Comparison of ENCODE assay signal across 8 mouse cellular contexts in genomic region chr12:102302831-102303351, GRCm38 (mm10). TPM values are rescaled to one million over a fixed set of nuclear protein-coding genes. Genes with fewer than 3 reads are reported as not detected.
DNase-seq lines count a peak whose midpoint lies in the region; ATAC-seq lines count a peak whose summit lies in the region.

No protein-coding gene starts in this region.

- H3K36me3 ChIP-seq in heart, embryonic 16.5 days (ENCODE audit: control insufficient read depth, insufficient read depth) = no peaks in the 10 kb centered on the region
- no peaks in the 10 kb centered on the region for H3K36me3 ChIP-seq in stomach, embryonic 16.5 days (ENCODE audit: control insufficient read depth, insufficient read depth, low read length)

- peaks cover 58% of the 10 kb centered on the region for H3K4me1 ChIP-seq in heart, embryonic 16.5 days (ENCODE audit: control insufficient read depth, insufficient read depth, low read length)
- H3K4me1 ChIP-seq in stomach, embryonic 16.5 days (ENCODE audit: control insufficient read depth, insufficient read depth, low read length) = peaks cover 50% of the 10 kb centered on the region

- 73% methylated on average over 4 of the region's 4 CpGs for WGBS in heart, embryonic 16.5 days
- WGBS in stomach, embryonic 16.5 days = 54% methylated on average over 4 of the region's 4 CpGs

- no peaks in the 10 kb centered on the region for H3K27me3 ChIP-seq in heart, embryonic 16.5 days (ENCODE audit: control insufficient read depth, insufficient read depth, low read length)
- H3K27me3 ChIP-seq in stomach, embryonic 16.5 days (ENCODE audit: control insufficient read depth, insufficient read depth, low read length) = no peaks in the 10 kb centered on the region

- no peaks in the 10 kb centered on the region for H3K9me3 ChIP-seq in heart, embryonic 16.5 days (replicated peaks; ENCODE audit: control insufficient read depth, low read length)
- no peaks in the 10 kb centered on the region for H3K9me3 ChIP-seq in stomach, embryonic 16.5 days (replicated peaks; ENCODE audit: control insufficient read depth, low read length)

- no peak overlapping the region for H3K4me3 ChIP-seq in heart, embryonic 16.5 days (ENCODE audit: low read length)
- H3K4me3 ChIP-seq in stomach, embryonic 16.5 days (replicated peaks; ENCODE audit: low read length) = no peak overlapping the region

- H3K27ac ChIP-seq in heart, embryonic 16.5 days (ENCODE audit: low read length) = peak overlapping the region; percentile 49
- H3K27ac ChIP-seq in stomach, embryonic 16.5 days (ENCODE audit: low read length) = peak overlapping the region; percentile 70

- DNase-seq in right cerebral cortex, postnatal 14 days = peak; percentile 19
- DNase-seq in right cerebral cortex, postnatal 4 days = no peak
- peak; percentile 72 to 83 for DNase-seq in kidney, postnatal 4 days
- DNase-seq in right cerebral cortex, adult 18-20 months = no peak
- no peak for DNase-seq in adrenal gland, postnatal 36 days
- DNase-seq in urinary bladder, postnatal 10 days (ENCODE audit: low spot score) = no peak

- H3K4me2 ChIP-seq in heart, embryonic 16.5 days (ENCODE audit: low read depth, low read length) = no peak overlapping the region
- H3K4me2 ChIP-seq in stomach, embryonic 16.5 days (ENCODE audit: low read depth, low read length) = no peak overlapping the region

- ATAC-seq in heart, embryonic 16.5 days (replicated peaks; ENCODE audit: extremely low read depth, insufficient read depth, low FRiP score) = no peak
- peak; percentile 76 for ATAC-seq in stomach, embryonic 16.5 days (ENCODE audit: insufficient read depth, low FRiP score)

- no peak overlapping the region for H3K9ac ChIP-seq in heart, embryonic 16.5 days (ENCODE audit: low read length)
- H3K9ac ChIP-seq in stomach, embryonic 16.5 days (ENCODE audit: low read length) = no peak overlapping the region

RNA-seq across cellular contexts. Expression of gene Rin3, which starts 20.0 kb away (rescaled TPM):
- 9.5 and 9.7 TPM in 2 replicates for polyA plus RNA-seq in heart, embryonic 16.5 days (2015; fragmentation: Nextera tagmentation; extraction: Ambion mirVana)
- polyA plus RNA-seq in stomach, embryonic 16.5 days (2015; fragmentation: Nextera tagmentation; extraction: Ambion mirVana) = 8.5 and 9.3 TPM in 2 replicates
- 10 to 100 TPM in 1 of 2 experiments, 1 to 10 TPM in 1; 8.6 to 15.8 TPM for total RNA-seq in adrenal gland, postnatal 36 days (2021)

Comparison
In these comparisons a context has a peak if more than half of its experiments do, and no peak if none do; other contexts are left out.
1. DNase-seq: peak in right cerebral cortex, postnatal 14 days (single experiment) and kidney, postnatal 4 days (2 of 2); none in right cerebral cortex, postnatal 4 days (single experiment), right cerebral cortex, adult 18-20 months (single experiment), adrenal gland, postnatal 36 days (0 of 2) and urinary bladder, postnatal 10 days (single experiment).